Mouse (Mus musculus) kidney, adult 2 months (tissue): ENCODE measurements around the gene Rad54l2. TPM values are rescaled to one million over a fixed set of nuclear protein-coding genes. Genes with fewer than 3 reads are reported as not detected.

Experiments
- DNase-seq: peaks from one replicate; pipeline ENCODE4 v3.0.0; 2021
- H3K27ac ChIP-seq: fragments of 200-500 bp; 2 replicates; pipeline ENCODE4 v1.5.1; 2012; ENCODE audit warnings: low read depth, low read length, control low read depth, inconsistent platforms; ENCODE audit not compliant: insufficient read depth
- H3K27me3 ChIP-seq: fragments of 200-500 bp; replicated peaks from 2 replicates; pipeline ENCODE4 v1.6.1; 2012; ENCODE audit warnings: mild to moderate bottlenecking, moderate library complexity, low read length, inconsistent platforms; ENCODE audit not compliant: control insufficient read depth, insufficient read depth
- H3K36me3 ChIP-seq: fragments of 200-500 bp; 2 replicates; pipeline ENCODE4 v1.6.1; 2012; ENCODE audit warnings: mild to moderate bottlenecking, moderate library complexity, low read length, inconsistent platforms; ENCODE audit not compliant: control insufficient read depth, insufficient read depth
- H3K4me1 ChIP-seq: fragments of 200-500 bp; 2 replicates; pipeline ENCODE4 v1.6.1; 2011; ENCODE audit warnings: low read length; ENCODE audit not compliant: control insufficient read depth, insufficient read depth
- H3K4me3 ChIP-seq: fragments of 200-500 bp; 2 replicates; pipeline ENCODE4 v1.5.1; 2011; ENCODE audit warnings: mild to moderate bottlenecking, low read depth, low read length, control low read depth; ENCODE audit not compliant: insufficient read depth
- CTCF ChIP-seq: fragments of 200-500 bp; conservative IDR thresholded peaks from 2 replicates; pipeline ENCODE4 v1.5.1; 2011; ENCODE audit warnings: low read depth, mild to moderate bottlenecking, control low read depth, low read length, moderate library complexity, mixed read lengths; ENCODE audit not compliant: insufficient read depth, insufficient read length
- POLR2A ChIP-seq: fragments of 200-500 bp; IDR thresholded peaks from one replicate; pipeline ENCODE4 v1.6.1; 2011; ENCODE audit warnings: low read depth, low read length, control low read depth
- WGBS: fragments of 180-500 bp; shearing (Covaris S2); methylation state at CpG from one replicate; pipeline ENCODE4 v1.1.7; 2018; 5-methylcytosine and 5-hydroxymethylcytosine counted together
- polyA plus RNA-seq: library from polyadenylated mRNA; depleted of rRNA; stranded (reverse); fragments of >200 nt; gene quantifications from 2 replicates; pipeline ENCODE4 v1.2.3, GENCODE M21; 2012

Gene Rad54l2
- polyA plus RNA-seq, 1 experiment = 18.6 TPM

GRCm38 (mm10) chr9:106754311-106754710, 34.7 kb downstream of the Rad54l2 start:
- 86% methylated on average over 2 of the region's 2 CpGs for WGBS
- TF ChIP-seq CTCF (no peak), POLR2A (no peak)
- no peaks in the 10 kb centered on the region for H3K4me1 ChIP-seq
- H3K27me3 ChIP-seq = no peaks in the 10 kb centered on the region
- no peak for DNase-seq
- H3K36me3 ChIP-seq = no peaks in the 10 kb centered on the region
- no peak overlapping the region for H3K4me3 ChIP-seq
- H3K27ac ChIP-seq = no peak overlapping the region

GRCm38 (mm10) chr9:106752135-106752534, 36.9 kb downstream of the Rad54l2 start:
- Histone ChIP-seq H3K36me3 (no peaks in the 10 kb centered on the region), H3K27me3 (no peaks in the 10 kb centered on the region), H3K4me3 (no peak overlapping the region), H3K4me1 (no peaks in the 10 kb centered on the region), H3K27ac (no peak overlapping the region)
- WGBS = 58% methylated on average over 5 of the region's 5 CpGs
- TF ChIP-seq POLR2A = no peak
- TF ChIP-seq CTCF = no peak
- no peak for DNase-seq

GRCm38 (mm10) chr9:106739962-106740361, 49.0 kb downstream of the Rad54l2 start:
- no peak overlapping the region for H3K27ac ChIP-seq
- no peaks in the 10 kb centered on the region for H3K36me3 ChIP-seq
- no peak for DNase-seq
- 90% methylated on average over 1 of the region's 1 CpGs for WGBS
- no peaks in the 10 kb centered on the region for H3K4me1 ChIP-seq
- no peak overlapping the region for H3K4me3 ChIP-seq
- TF ChIP-seq POLR2A (no peak), CTCF (no peak)
- H3K27me3 ChIP-seq = no peaks in the 10 kb centered on the region

GRCm38 (mm10) chr9:106739056-106739455, 49.9 kb downstream of the Rad54l2 start:
- no peak for DNase-seq
- Histone ChIP-seq H3K4me3 (no peak overlapping the region), H3K36me3 (no peaks in the 10 kb centered on the region), H3K4me1 (no peaks in the 10 kb centered on the region), H3K27ac (no peak overlapping the region), H3K27me3 (no peaks in the 10 kb centered on the region)
- no peak for TF ChIP-seq CTCF
- no peak for TF ChIP-seq POLR2A
- 91% methylated on average over 1 of the region's 1 CpGs for WGBS

GRCm38 (mm10) chr9:106738199-106738985, 50.6 kb downstream of the Rad54l2 start:
- no peak for DNase-seq
- no peak overlapping the region for H3K27ac ChIP-seq
- H3K4me1 ChIP-seq = no peaks in the 10 kb centered on the region
- H3K27me3 ChIP-seq = no peaks in the 10 kb centered on the region
- H3K4me3 ChIP-seq = no peak overlapping the region
- TF ChIP-seq CTCF (no peak), POLR2A (no peak)
- H3K36me3 ChIP-seq = no peaks in the 10 kb centered on the region
- WGBS = 89% methylated on average over 2 of the region's 2 CpGs

- TF ChIP-seq POLR2A (no peak), CTCF (no peak)
- DNase-seq = no peak
- no peak overlapping the region for H3K27ac ChIP-seq
- 74% methylated on average over 2 of the region's 2 CpGs for WGBS
- no peak overlapping the region for H3K4me3 ChIP-seq
- H3K27me3 ChIP-seq = no peaks in the 10 kb centered on the region
- no peaks in the 10 kb centered on the region for H3K36me3 ChIP-seq
- H3K4me1 ChIP-seq = no peaks in the 10 kb centered on the region
Measured at GRCm38 (mm10) chr9:106733690-106734089, 55.3 kb downstream of the Rad54l2 start.

- H3K27me3 ChIP-seq = no peaks in the 10 kb centered on the region
- TF ChIP-seq POLR2A (no peak), CTCF (no peak)
- no peak for DNase-seq
- no peak overlapping the region for H3K27ac ChIP-seq
- 93% methylated on average over 2 of the region's 2 CpGs for WGBS
- H3K36me3 ChIP-seq = no peaks in the 10 kb centered on the region
- no peak overlapping the region for H3K4me3 ChIP-seq
- H3K4me1 ChIP-seq = peaks cover 4% of the 10 kb centered on the region; the same call in 1 of the 2 replicates
Measured at GRCm38 (mm10) chr9:106729416-106729815, 59.6 kb downstream of the Rad54l2 start.

- TF ChIP-seq CTCF (no peak), POLR2A (no peak)
- 91% methylated on average over 1 of the region's 1 CpGs for WGBS
Measured at GRCm38 (mm10) chr9:106726891-106727290, 62.1 kb downstream of the Rad54l2 start.

More at GRCm38 (mm10) chr9:106726891-106727290, 62.1 kb downstream of the Rad54l2 start:
- H3K4me3 ChIP-seq = no peak overlapping the region
- no peak overlapping the region for H3K27ac ChIP-seq
- no peak for DNase-seq
- no peaks in the 10 kb centered on the region for H3K36me3 ChIP-seq
- no peaks in the 10 kb centered on the region for H3K27me3 ChIP-seq
- peaks cover 6% of the 10 kb centered on the region; the same call in 1 of the 2 replicates for H3K4me1 ChIP-seq
